Mouse (Mus musculus) macrophage (primary cell): ENCODE measurements around the gene Hoxa3. TPM values are rescaled to one million over a fixed set of nuclear protein-coding genes. Genes with fewer than 3 reads are reported as not detected.

Source experiments
- H3K27ac ChIP-seq: fragments of 350-480 bp; formaldehyde crosslinking; 2 replicates; pipeline ENCODE4 v1.9.0; 2021
- H3K36me3 ChIP-seq: fragments of 350-480 bp; formaldehyde crosslinking; 2 replicates; pipeline ENCODE4 v1.9.0; 2021; ENCODE audit errors: inconsistent target
- H3K4me3 ChIP-seq: fragments of 350-480 bp; formaldehyde crosslinking; 2 replicates; pipeline ENCODE4 v1.9.0; 2021; ENCODE audit errors: inconsistent target
- H3K79me2 ChIP-seq: fragments of 350-480 bp; formaldehyde crosslinking; 2 replicates; pipeline ENCODE4 v1.9.0; 2021; ENCODE audit errors: inconsistent target
- WGBS: methylation state at CpG from one replicate; pipeline ENCODE4 v1.1.7; 2026; ENCODE audit warnings: inconsistent platforms; ENCODE audit not compliant: missing documents; 5-methylcytosine and 5-hydroxymethylcytosine counted together
- polyA plus RNA-seq: library from polyadenylated mRNA; stranded (reverse); fragments of 250-400 nt; gene quantifications from 3 replicates; pipeline ENCODE4 v1.2.4, GENCODE M21; 2018; ENCODE audit warnings: inconsistent platforms

Hoxa3 gene
- polyA plus RNA-seq, 1 experiment from 2014 or later = 0.04 TPM

DNA sequence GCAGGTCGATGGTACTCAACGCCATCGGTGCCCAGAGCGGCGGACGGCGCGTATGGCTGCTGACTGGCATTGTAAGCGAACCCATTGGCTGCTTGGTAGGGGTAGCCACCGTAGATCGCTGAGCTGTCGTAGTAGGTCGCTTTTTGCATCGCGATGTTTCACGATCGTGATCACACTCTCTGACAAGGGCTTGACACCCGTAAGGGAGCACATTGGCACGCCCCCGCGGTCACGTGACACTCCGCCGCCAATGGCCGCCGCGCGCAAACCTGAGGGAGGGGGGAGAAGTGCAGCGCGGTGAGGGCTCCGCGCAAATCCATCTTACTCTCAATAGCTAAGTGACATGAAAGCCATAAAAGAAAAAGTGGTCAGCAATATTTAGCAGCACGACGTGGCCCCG, 40.6 kb downstream of the Hoxa3 start:
- Histone ChIP-seq H3K79me2 (no peaks in the 10 kb centered on the region), H3K36me3 (no peaks in the 10 kb centered on the region), H3K27ac (no peak overlapping the region), H3K4me3 (no peak overlapping the region)
- WGBS = 94% methylated on average over 29 of the region's 35 CpGs

DNA sequence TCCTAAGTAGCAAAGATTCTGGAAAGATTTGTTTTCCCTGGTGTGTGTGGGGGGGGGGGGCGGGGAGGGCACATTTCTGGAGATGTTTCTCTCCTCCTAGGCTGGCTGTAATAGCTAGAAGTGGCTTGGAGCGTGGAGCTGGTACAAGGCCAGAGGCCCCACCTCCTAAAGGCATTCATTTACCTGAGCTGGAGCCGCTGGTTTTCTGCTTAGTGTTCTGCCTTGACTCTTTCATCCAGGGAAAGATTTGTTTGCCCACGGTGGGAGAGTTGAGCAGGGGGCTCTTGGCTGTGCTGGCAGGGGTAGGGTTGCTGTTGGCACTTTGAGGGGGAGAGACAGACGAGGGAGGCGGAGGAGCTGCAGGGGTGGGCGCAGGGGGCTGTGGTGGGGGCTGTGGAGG, 41.2 kb downstream of the Hoxa3 start:
- 92% methylated on average over 7 of the region's 7 CpGs for WGBS

DNA sequence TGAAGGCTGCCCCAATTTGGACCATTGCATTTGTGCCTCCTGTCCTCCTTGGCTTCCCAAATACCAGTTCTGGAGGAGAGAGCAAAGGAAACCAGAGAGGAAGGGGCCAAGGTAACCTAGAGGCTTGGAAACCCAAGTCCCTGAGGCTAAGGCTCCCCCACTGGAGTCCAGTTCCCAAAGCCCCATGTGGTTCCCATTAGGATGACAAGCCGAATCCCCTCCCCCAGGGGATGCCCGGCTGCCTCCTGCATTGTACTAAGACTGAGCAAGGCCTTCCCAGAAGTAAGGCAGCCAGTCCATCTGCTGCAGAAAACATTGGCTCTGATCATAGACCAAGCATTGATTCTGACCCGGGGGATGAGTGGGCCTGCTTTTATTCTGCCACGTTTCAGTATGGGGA, 41.8 kb downstream of the Hoxa3 start:
- Histone ChIP-seq H3K27ac (no peak overlapping the region), H3K4me3 (no peak overlapping the region), H3K79me2 (no peaks in the 10 kb centered on the region), H3K36me3 (no peaks in the 10 kb centered on the region)
- WGBS = 98% methylated on average over 4 of the region's 4 CpGs

More for the DNA sequence above, 41.2 kb downstream of the Hoxa3 start:
- Histone ChIP-seq H3K79me2 (no peaks in the 10 kb centered on the region), H3K27ac (no peak overlapping the region), H3K4me3 (no peak overlapping the region), H3K36me3 (no peaks in the 10 kb centered on the region)

DNA sequence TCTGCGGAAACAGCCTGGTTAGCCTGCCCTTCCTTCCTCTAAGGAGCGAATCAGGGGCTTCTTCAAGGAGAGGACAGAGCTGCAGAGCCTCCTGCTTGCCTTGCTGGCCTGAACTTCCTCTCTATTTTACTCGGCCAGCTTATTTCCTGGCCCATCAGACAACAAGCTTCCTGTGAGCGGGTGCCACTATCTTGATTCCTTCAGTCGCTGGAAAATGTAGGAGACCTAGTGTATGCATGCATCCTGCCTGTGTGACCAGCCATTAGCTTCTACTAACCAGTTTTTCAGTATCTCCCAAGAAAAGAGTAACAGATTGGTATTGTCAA, 42.3 kb downstream of the Hoxa3 start:
- WGBS = 74% methylated on average over 5 of the region's 5 CpGs
- H3K36me3 ChIP-seq = no peaks in the 10 kb centered on the region
- H3K4me3 ChIP-seq = no peak overlapping the region
- H3K79me2 ChIP-seq = no peaks in the 10 kb centered on the region
- no peak overlapping the region for H3K27ac ChIP-seq

DNA sequence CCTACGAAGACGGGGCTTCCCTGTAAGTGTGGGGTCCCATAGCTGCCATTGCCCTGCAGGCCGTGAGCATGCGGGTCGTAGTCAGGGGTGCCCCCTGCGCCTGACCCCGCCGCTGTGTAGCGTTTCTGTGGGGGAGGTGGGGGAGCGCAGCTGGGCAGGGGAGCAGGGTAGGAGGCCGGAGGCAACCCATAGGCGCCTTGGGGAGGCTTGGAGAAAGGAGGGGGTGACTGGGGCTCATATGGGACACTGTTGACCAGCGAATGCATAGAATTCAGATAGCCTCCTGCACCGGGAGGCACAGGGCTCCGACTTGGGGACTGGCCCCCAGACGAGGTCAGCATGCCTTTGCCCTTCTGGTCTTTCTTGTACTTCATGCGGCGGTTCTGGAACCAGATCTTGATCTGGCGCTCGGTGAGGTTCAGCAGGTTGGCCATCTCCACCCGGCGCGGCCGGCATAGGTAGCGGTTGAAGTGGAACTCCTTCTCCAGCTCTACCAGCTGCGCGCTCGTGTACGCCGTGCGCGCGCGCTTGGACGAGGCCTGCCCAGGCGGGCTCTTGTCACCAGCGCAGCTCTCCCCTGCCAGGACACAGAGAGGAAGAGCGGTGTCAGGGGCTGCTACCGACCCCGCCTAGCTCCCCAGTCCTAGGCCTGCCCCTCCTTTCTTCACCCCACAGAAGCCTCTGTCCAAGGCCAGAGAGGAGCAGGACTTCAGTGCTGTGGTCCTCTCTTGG, 42.8 kb downstream of the Hoxa3 start:
- H3K27ac ChIP-seq = no peak overlapping the region
- no peaks in the 10 kb centered on the region for H3K36me3 ChIP-seq
- WGBS = 90% methylated on average over 36 of the region's 40 CpGs

DNA sequence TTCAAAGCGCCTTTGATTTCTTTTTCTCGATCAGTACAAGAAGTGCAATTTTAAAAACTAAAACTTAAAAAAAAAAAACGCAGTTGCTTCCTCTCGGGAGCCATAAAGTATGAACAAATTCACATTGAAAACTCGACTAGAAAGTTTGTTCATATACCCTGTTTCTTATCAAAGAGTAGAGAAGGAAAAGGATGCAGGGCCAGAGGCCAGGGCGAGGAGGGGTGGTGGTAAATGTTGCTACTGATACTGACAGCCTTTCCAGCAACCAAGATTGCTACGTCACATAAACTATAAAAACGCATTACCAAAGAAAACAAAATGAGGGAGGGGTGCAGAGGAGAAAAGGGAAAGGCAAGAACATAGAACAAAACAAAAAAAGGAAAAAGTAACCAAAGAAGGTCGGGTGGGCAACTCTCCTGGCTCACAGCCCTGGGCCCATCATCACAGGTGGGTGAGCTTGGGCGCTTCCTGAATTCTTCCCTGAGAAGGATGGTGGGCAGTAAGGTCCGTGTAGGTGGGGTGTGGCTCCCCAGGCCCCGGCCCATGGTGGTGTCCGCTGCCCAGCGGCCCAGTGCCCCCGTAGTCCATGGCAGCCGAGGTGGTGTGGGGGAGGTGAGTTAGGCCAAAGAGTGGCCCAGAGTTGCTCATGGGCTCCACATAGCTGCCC, 43.5 kb downstream of the Hoxa3 start:
- 92% methylated on average over 14 of the region's 16 CpGs for WGBS
- no peak overlapping the region for H3K4me3 ChIP-seq
- no peaks in the 10 kb centered on the region for H3K79me2 ChIP-seq
- H3K36me3 ChIP-seq = no peaks in the 10 kb centered on the region
- H3K27ac ChIP-seq = no peak overlapping the region

More for the DNA sequence above, 42.8 kb downstream of the Hoxa3 start:
- H3K4me3 ChIP-seq = no peak overlapping the region
- no peaks in the 10 kb centered on the region for H3K79me2 ChIP-seq

DNA sequence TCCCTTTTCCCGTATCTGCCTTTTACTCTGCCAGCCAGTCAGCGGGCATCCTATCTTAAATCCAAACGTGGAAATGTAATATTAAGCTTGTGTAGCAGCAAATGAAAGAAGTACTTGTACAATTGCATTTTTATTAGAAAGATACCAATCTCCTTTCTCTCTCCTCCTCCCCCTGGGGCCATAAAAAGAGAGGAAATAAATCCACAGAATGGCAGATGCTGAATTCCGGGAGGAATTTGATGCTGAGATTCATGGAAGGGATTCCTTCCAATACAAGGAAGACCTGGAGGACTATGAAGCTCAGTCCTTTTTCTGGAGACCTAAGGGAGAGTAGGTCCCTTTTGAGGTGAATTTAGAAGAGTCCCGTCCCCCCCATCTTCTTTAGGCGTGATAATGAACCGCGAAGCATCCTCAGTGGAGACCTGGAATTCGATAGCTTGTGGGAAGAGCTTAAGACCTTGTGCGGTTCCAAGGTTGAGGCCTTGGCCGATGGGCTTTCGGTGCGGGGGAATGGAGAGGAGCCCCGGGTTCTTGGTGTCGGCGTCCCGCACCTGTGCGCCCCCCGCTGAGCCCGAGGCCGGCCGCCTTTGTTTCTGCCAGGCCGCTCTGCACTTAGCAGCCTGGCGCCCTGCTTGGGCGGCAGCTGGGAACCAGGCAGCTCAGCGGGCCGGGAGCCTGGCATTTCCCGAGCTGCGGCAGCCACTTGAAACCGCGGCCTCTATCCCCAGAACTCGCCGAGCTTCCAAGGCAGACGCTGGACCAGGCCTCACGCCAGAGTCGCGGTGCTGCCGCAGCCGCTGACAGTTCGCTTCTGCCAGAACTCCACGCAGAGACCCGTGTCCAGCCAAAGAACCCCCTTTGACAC, 44.7 kb downstream of the Hoxa3 start:
- no peak overlapping the region for H3K27ac ChIP-seq
- H3K79me2 ChIP-seq = no peaks in the 10 kb centered on the region
- no peak overlapping the region for H3K4me3 ChIP-seq
- H3K36me3 ChIP-seq = no peaks in the 10 kb centered on the region
- WGBS = 92% methylated on average over 40 of the region's 42 CpGs

DNA sequence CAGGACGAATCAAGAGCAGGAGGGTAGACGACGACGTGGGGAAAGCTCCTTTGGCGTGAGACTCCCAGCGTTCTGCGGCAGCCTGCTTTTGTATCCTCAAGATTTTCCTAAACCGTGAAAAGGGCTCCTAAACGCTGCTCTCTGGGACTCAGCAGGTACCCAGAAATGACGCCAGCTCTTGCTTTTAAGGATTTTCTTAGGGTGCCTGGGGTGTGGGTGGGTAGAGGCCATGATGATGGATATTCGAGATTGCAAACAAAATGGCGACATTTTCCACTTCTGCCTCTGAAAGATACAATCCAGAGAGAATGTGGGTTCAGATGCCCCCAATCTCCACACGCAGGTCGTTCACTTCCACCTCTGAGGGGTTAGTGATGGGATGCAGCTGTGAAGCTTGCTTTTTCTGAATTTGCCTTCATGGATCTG, 45.4 kb downstream of the Hoxa3 start:
- Histone ChIP-seq H3K27ac (no peak overlapping the region), H3K79me2 (no peaks in the 10 kb centered on the region), H3K4me3 (no peak overlapping the region), H3K36me3 (no peaks in the 10 kb centered on the region)
- 95% methylated on average over 14 of the region's 14 CpGs for WGBS

DNA sequence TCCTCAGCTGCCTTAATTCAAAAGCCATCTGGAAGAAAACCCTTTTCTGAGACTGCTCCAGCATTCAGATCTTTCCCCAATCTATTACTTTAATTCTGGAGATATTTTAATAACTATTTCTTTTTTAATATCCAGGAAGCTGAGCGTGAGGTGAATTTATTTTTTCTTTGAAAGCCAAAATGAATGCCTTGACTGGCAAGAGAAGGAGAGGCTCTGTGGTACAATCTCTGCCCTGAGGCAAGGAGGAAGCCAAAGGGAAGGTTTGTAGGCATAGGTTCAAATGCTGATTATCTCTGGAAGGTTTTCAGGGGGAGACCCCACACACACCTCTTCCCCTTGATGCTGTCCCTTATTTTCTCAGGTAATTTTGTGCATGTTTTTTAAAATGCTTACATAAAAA, 46.0 kb downstream of the Hoxa3 start:
- Histone ChIP-seq H3K4me3 (no peak overlapping the region), H3K36me3 (no peaks in the 10 kb centered on the region), H3K27ac (no peak overlapping the region), H3K79me2 (no peaks in the 10 kb centered on the region)
- 100% methylated on average over 1 of the region's 1 CpGs for WGBS

DNA sequence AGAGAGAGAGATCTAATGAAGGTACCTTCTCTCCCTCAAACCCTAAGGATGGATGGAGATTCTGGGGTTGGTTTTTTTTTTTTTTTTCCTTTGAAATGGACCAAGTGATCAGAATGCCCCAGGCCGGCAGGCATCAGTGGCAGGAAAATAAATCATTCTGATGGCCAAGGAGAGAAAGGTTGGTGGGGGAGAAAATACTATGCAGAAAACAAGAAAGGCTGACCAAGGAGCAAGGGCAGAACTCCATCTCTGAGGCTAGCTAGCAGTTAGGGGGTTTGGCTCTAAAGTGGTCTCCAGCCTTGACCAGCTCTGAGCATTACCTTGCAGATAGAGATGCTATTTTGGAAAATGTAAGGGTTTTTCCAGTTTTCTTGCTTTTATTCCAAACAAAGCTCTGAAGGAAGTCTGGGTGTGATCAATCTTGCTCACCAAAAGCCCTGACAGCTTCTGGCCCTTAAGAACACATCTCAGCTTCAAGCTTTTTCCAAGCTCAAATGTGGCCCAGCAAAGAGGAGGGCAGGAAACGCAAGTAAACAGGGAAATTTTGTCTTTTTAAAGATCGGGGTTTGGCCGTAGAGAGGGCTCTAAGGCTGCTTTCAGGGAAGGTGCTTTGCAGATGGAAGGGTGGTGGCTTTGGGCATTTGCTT, 46.6 kb downstream of the Hoxa3 start:
- H3K27ac ChIP-seq = no peak overlapping the region
- H3K36me3 ChIP-seq = no peaks in the 10 kb centered on the region
- no peaks in the 10 kb centered on the region for H3K79me2 ChIP-seq
- H3K4me3 ChIP-seq = no peak overlapping the region
- 96% methylated on average over 3 of the region's 4 CpGs for WGBS

DNA sequence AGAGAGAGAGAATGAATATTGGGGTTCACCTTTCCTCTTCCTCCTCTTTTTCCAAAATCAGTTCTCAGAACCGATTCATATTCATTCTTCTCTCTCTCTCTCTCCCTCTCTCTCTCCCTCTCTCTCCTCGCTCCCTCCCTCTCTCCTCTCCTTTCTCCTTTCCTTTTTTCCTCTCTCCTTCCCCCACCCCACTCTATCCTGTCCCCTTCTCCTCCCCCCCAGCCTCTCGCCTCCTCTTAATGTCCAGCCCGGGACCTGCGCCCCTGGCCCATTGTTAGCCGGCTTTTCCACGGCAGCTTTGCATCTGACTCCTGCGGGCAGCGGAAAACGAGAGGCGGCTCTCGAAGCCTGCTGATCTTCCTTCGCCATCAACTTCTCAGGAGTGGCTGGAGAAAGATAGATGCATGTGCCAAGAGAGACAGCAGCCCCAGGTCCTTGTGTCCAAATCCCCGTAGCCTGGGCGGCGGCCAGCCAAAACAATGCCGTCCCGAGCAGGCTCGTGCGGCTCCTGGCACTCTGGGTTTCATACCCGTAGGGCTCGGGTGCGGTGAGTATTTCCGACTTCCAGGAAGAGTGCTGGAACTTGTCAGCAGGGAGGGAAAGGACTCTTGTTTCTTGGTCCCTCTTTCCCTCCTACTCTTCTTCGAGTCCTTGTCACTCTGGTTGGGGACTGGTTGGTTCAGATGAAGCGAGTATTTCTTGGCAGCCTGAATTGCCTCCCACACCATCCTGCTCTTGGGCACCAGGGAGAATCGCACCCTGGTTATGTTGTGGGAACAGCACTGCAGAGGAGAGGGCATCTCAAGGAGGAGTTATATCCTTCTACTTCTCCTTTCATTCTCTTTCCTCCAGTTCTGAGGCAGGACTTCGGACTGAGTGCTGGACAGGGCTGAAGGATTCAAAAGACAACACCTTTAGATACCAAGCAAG, 47.4 kb downstream of the Hoxa3 start:
- Histone ChIP-seq H3K79me2 (no peaks in the 10 kb centered on the region; the same call in 1 of the 2 replicates), H3K4me3 (no peak overlapping the region), H3K27ac (no peak overlapping the region), H3K36me3 (no peaks in the 10 kb centered on the region)
- WGBS = 94% methylated on average over 21 of the region's 28 CpGs

DNA sequence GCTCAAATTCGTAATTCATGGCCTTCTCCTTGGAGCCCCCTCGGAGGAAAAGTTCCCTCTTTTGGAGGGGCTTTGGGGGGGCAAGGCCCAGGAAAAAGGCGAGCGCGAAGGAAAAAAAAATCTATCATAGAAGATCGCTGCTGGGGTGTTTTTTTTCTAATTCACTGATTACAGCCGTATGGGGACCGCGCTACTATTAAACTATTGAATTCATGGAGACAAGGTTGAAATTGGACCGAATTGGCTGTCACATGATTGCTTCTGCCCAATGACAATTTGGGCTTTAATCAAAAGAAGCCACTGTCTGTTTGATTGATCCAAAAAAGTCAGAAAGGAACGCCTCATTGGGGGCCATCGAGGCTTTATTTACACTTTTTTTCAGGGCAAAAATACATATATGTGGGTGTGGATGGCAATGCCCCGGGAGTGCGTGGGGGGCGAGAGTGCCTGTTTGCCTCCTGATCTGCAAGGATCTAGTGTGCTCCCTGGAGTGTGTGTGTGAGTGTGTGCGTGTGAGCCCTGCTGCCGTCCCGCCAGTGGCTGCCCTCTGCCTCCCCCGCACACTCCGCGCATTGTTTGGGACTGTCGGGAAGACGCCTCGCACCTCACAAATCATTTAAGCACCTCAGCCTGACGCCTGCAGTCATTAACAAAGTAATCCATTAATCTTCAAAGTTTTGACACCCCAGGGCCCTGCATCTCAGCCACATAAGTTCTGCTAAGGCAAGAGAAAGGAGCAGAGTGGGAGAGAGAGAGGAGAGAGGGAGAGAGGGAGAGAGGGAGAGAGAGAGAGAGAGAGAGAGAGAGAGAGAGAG, 48.3 kb downstream of the Hoxa3 start, which contains the start of gene Hoxa2:
Gene Hoxa2 (minus strand): TSS at position 206 of the 815 bp plus-strand sequence.
- no peak within 1 kb of the TSS for H3K4me3 ChIP-seq
- no peak within 1 kb of the TSS for H3K27ac ChIP-seq
- no peaks in the 10 kb centered on the region; the same call in 1 of the 2 replicates for H3K79me2 ChIP-seq
- no peaks in the 10 kb centered on the region for H3K36me3 ChIP-seq
- WGBS = 47% methylated on average over 25 of the region's 25 CpGs

DNA sequence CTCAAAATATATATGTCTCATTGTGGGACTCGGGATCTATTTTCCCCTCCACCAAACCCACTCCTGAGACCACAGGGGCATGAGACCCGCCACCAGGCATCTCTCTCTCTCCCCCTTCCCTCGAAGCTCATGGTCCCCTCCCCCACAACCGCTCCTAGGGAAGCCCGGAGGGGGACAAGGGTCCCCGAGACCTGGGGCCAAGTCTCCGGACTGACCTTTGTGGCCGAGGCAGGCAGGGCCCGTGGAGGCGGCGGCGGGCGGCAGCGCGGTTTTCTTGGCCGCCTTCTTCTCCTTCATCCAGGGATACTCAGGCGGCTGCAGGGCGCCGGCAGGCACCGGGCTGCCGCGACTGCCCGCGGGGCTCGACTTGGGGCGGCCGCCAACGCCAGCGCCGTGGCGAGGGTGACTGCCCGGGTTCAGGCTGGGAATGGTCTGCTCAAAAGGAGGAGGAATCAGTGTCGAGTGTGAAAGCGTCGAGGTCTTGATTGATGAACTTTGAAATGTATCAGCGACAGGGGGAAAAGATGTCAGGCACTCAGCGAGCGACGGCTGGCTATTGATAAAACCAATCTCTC, 49.0 kb downstream of the Hoxa3 start:
- H3K36me3 ChIP-seq = no peaks in the 10 kb centered on the region
- no peak overlapping the region for H3K27ac ChIP-seq
- no peak overlapping the region for H3K4me3 ChIP-seq
- 23% methylated on average over 37 of the region's 39 CpGs for WGBS
- H3K79me2 ChIP-seq = peaks cover 5% of the 10 kb centered on the region; the same call in 1 of the 2 replicates
